Mouse (Mus musculus) MEL (cell line): ENCODE results near the gene Ammecr1.

Experiments used
- CTCF ChIP-seq, 3 experiments: IDR thresholded peaks in 2 of 3; conservative IDR thresholded peaks in 1 of 3; 2 replicates each; pipeline ENCODE4 v1.5.1; 2011 to 2012; ENCODE audit warnings: low read length in 3 of 3, low read depth in 2 of 3, mild to moderate bottlenecking in 2 of 3, improper control_type of control experiment in 1 of 3, inconsistent platforms in 1 of 3, mixed read lengths in 1 of 3, moderate library complexity in 1 of 3; ENCODE audit not compliant: control insufficient read depth in 1 of 3, insufficient read depth in 1 of 3, poor library complexity in 1 of 3, severe bottlenecking in 1 of 3
- E2F4 ChIP-seq: IDR thresholded peaks from 2 replicates; pipeline ENCODE4 v1.6.1; 2011; ENCODE audit warnings: low read depth, low read length, improper control_type of control experiment, borderline replicate concordance
- EP300 ChIP-seq, 2 experiments: IDR thresholded peaks; 2 replicates each; pipeline ENCODE4 v1.6.1; 2011; ENCODE audit warnings: improper control_type of control experiment in 2 of 2, low read length in 2 of 2, low read depth in 1 of 2, mild to moderate bottlenecking in 1 of 2
- ETS1 ChIP-seq: IDR thresholded peaks from 2 replicates; pipeline ENCODE4 v1.6.1; 2012; ENCODE audit warnings: low read depth, mild to moderate bottlenecking, inconsistent platforms, low read length, improper control_type of control experiment, moderate library complexity
- GATA1 ChIP-seq: IDR thresholded peaks from 2 replicates; pipeline ENCODE4 v1.6.1; 2011; ENCODE audit warnings: low read depth, low read length, improper control_type of control experiment
- JUND ChIP-seq: IDR thresholded peaks from 2 replicates; pipeline ENCODE4 v1.6.1; 2011; ENCODE audit warnings: low read depth, mild to moderate bottlenecking, improper control_type of control experiment, low read length
- MAX ChIP-seq: IDR thresholded peaks from 2 replicates; pipeline ENCODE4 v1.6.1; 2011; ENCODE audit warnings: low read length, improper control_type of control experiment
- POLR2A ChIP-seq, 2 experiments: IDR thresholded peaks; 2 replicates each; pipeline ENCODE4 v1.6.1; 2011 to 2012; ENCODE audit warnings: low read length in 2 of 2, mild to moderate bottlenecking in 2 of 2, control low read depth in 1 of 2, improper control_type of control experiment in 1 of 2, low read depth in 1 of 2, moderate library complexity in 1 of 2; ENCODE audit not compliant: control insufficient read depth in 1 of 2, insufficient read depth in 1 of 2, poor library complexity in 1 of 2
- ZNF384 ChIP-seq: IDR thresholded peaks from 2 replicates; pipeline ENCODE4 v1.6.1; 2012; ENCODE audit warnings: low read depth, mild to moderate bottlenecking, inconsistent platforms, low read length, improper control_type of control experiment

DNA sequence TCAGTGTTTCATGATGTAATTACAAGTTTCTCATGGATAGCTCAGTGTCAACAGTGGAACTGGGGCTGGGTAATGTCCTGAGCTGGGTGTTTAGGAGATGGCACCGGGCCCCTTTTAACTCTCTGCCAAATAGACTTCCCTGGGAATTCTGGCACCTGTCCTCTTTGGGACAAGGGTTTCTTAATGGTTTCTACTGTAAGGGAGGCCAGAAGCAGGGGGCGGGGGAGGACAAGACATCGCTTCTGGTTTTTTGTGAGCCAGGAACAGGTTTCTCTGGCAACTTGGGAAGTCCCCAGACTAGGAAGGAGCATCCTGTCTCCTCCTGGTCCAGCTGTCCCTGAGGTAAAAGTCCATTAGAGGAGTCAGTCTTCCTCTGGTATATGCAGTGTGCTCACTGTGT lies 129.2 kb downstream of the Ammecr1 start:
- TF ChIP-seq CTCF (IDR thresholded peaks at IDR 0.05 in 2 of 3, conservative IDR thresholded peaks at IDR 0.05 in 1 of 3; ENCODE audit: control insufficient read depth in 1 of 3, insufficient read depth in 1 of 3, low read depth in 2 of 3, low read length in 3 of 3, poor library complexity in 1 of 3, severe bottlenecking in 1 of 3) (no peak), JUND (no peak), POLR2A (IDR thresholded peaks at IDR 0.05; ENCODE audit: control insufficient read depth in 1 of 2, insufficient read depth in 1 of 2, low read depth in 1 of 2, low read length in 2 of 2, poor library complexity in 1 of 2) (no peak), E2F4 (no peak), GATA1 (no peak), MAX (no peak), ETS1 (no peak), EP300 (IDR thresholded peaks at IDR 0.05; ENCODE audit: low read depth in 1 of 2, low read length in 2 of 2) (no peak), ZNF384 (no peak)
